ENCODE assay signal across 24 mouse cellular contexts in the genomic region with DNA sequence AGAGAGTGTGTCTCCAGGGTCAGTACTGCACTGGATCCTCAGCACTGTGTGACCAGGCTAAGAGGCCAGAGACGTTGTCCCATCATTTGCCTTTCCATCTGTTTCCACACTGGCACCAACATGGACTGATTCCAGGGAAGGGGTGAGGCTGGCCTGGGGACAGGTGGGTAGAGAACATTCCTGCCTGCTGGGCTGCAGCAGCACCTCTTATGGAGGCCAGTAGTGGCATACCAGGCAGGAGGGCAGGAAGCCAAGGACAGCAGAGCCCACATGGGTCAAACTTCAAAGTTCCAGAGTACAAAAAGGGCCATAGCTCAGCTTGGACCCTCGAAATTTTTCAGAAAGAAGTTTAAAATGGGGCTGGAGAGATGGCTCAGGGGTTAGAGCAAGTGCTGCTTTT.
DNase-seq lines count a peak whose midpoint lies in the region; ATAC-seq and TF ChIP-seq lines count a peak whose summit lies in the region.
"Had no signal": no experiment of that assay in that cellular context is flagged by ENCODE, and none has a peak within 500 bp of the region (broad histone marks: within the 10 kb centered on the region; RNA-seq: fewer than 3 reads in every experiment).

No protein-coding gene starts in this region.

- H3K4me3 ChIP-seq in intestine, embryonic 16.5 days (ENCODE audit: low read length), result no peak overlapping the region
- H3K4me3 ChIP-seq in intestine, postnatal 0 days (ENCODE audit: low read depth, low read length), result no peak overlapping the region
- no peak overlapping the region for H3K4me3 ChIP-seq in midbrain, embryonic 10.5 days
- no peak overlapping the region for H3K4me3 ChIP-seq in midbrain, postnatal 0 days (ENCODE audit: low read depth, low read length)
- no peak overlapping the region for H3K4me3 ChIP-seq in lung, postnatal 0 days (ENCODE audit: low read depth, low read length)
- H3K4me3 ChIP-seq: embryonic facial prominence, embryonic 12.5 days; heart, embryonic 13.5 days; liver, embryonic 12.5 days; megakaryocyte, embryonic 14.5 days; neural tube, embryonic 12.5 days had no signal

- peak overlapping the region; percentile 7; the same call in 1 of the 2 replicates for H3K27ac ChIP-seq in intestine, embryonic 16.5 days (ENCODE audit: low read length)
- H3K27ac ChIP-seq in intestine, postnatal 0 days (ENCODE audit: low read depth, low read length), result no peak overlapping the region
- H3K27ac ChIP-seq in midbrain, embryonic 10.5 days (replicated peaks), result 0 out of 2 replicates have a peak overlapping the region, but pooled peaks have one; percentile 13
- no peak overlapping the region for H3K27ac ChIP-seq in midbrain, postnatal 0 days (ENCODE audit: low read depth, low read length)
- no peak overlapping the region for H3K27ac ChIP-seq in lung, postnatal 0 days (ENCODE audit: low read length)
- H3K27ac ChIP-seq: embryonic facial prominence, embryonic 12.5 days; heart, embryonic 13.5 days; hindbrain, embryonic 14.5 days; liver, embryonic 12.5 days; neural tube, embryonic 12.5 days had no signal

- H3K4me2 ChIP-seq in intestine, embryonic 16.5 days (ENCODE audit: low read depth, low read length), result no peak overlapping the region
- H3K4me2 ChIP-seq in intestine, postnatal 0 days (replicated peaks; ENCODE audit: low read depth), result no peak overlapping the region
- no peak overlapping the region for H3K4me2 ChIP-seq in midbrain, postnatal 0 days (ENCODE audit: low read depth, low read length, poor library complexity, severe bottlenecking)
- no peak overlapping the region for H3K4me2 ChIP-seq in lung, postnatal 0 days (replicated peaks; ENCODE audit: low read depth, low read length)
- H3K4me2 ChIP-seq: embryonic facial prominence, embryonic 12.5 days; heart, embryonic 13.5 days; hindbrain, embryonic 14.5 days; liver, embryonic 12.5 days; neural tube, embryonic 12.5 days had no signal

- DNase-seq in midbrain, embryonic 10.5 days (ENCODE audit: low spot score), result no peak
- no peak for DNase-seq in midbrain, postnatal 0 days (ENCODE audit: low spot score)
- peak; percentile 29 for DNase-seq in lung, postnatal 0 days (ENCODE audit: low spot score)
- no peak for DNase-seq in embryo, embryonic 9.5 days (ENCODE audit: extremely low spot score)
- DNase-seq in right cerebral cortex, postnatal 14 days, result no peak
- DNase-seq: adrenal gland, postnatal 36 days; cerebellum, adult 11 months; cerebellum, adult 9-11 months; forebrain, postnatal 0 days; gastrocnemius, postnatal 25 days; heart, adult 18-20 months; heart, postnatal 36 days; midbrain, embryonic 14.5 days; retina, postnatal 1 day had no signal

- no peaks in the 10 kb centered on the region for H3K27me3 ChIP-seq in intestine, embryonic 16.5 days (replicated peaks; ENCODE audit: control insufficient read depth, insufficient read depth, low read length)
- no peaks in the 10 kb centered on the region for H3K27me3 ChIP-seq in intestine, postnatal 0 days (replicated peaks; ENCODE audit: control insufficient read depth, insufficient read depth, low read length)
- H3K27me3 ChIP-seq in midbrain, embryonic 10.5 days (ENCODE audit: low read depth, poor library complexity, severe bottlenecking), result no peaks in the 10 kb centered on the region
- no peaks in the 10 kb centered on the region for H3K27me3 ChIP-seq in midbrain, postnatal 0 days (ENCODE audit: insufficient read depth, low read length)
- no peaks in the 10 kb centered on the region for H3K27me3 ChIP-seq in lung, postnatal 0 days (replicated peaks; ENCODE audit: insufficient read depth, low read length)
- H3K27me3 ChIP-seq: embryonic facial prominence, embryonic 12.5 days; heart, embryonic 13.5 days; neural tube, embryonic 12.5 days had no signal

- TF ChIP-seq EP300 in lung, postnatal 0 days (IDR thresholded peaks at IDR 0.05), result no peak

- no peak for ATAC-seq in intestine, embryonic 16.5 days
- ATAC-seq in intestine, postnatal 0 days, result no peak
- ATAC-seq in midbrain, postnatal 0 days (ENCODE audit: low FRiP score), result no peak
- ATAC-seq in lung, postnatal 0 days, result peak; percentile 43
- ATAC-seq: CD4-positive, CD25-positive, alpha-beta regulatory T cell, adult 4 months; forebrain, postnatal 0 days; inflammation-experienced regulatory T-cells, adult 6 months; liver, embryonic 12.5 days had no signal

- TF ChIP-seq CTCF in intestine, postnatal 0 days (IDR thresholded peaks at IDR 0.05; ENCODE audit: low read depth), result no peak
- TF ChIP-seq CTCF in midbrain, postnatal 0 days (IDR thresholded peaks at IDR 0.05), result no peak
- TF ChIP-seq CTCF in lung, postnatal 0 days (IDR thresholded peaks at IDR 0.05), result no peak

- peaks cover 6% of the 10 kb centered on the region; the same call in 1 of the 2 replicates for H3K4me1 ChIP-seq in intestine, embryonic 16.5 days (ENCODE audit: control insufficient read depth, insufficient read depth, low read length)
- H3K4me1 ChIP-seq in intestine, postnatal 0 days (replicated peaks; ENCODE audit: control insufficient read depth, insufficient read depth, low read length), result no peaks in the 10 kb centered on the region
- peaks cover 14% of the 10 kb centered on the region for H3K4me1 ChIP-seq in midbrain, embryonic 10.5 days
- no peaks in the 10 kb centered on the region for H3K4me1 ChIP-seq in midbrain, postnatal 0 days (ENCODE audit: insufficient read depth, low read length)
- 0 out of 2 replicates have a peak, but pooled peaks cover 3% of the 10 kb centered on the region for H3K4me1 ChIP-seq in lung, postnatal 0 days (ENCODE audit: insufficient read depth, low read depth, low read length)
- H3K4me1 ChIP-seq: heart, embryonic 13.5 days had no signal

- 69% methylated on average over 2 of the region's 2 CpGs for WGBS in intestine, embryonic 16.5 days
- WGBS in intestine, postnatal 0 days, result 55% methylated on average over 2 of the region's 2 CpGs
- WGBS in midbrain, embryonic 10.5 days, result 72% methylated on average over 2 of the region's 2 CpGs
- 71% methylated on average over 2 of the region's 2 CpGs for WGBS in midbrain, postnatal 0 days
- 24% methylated on average over 2 of the region's 2 CpGs for WGBS in lung, postnatal 0 days

- H3K9me3 ChIP-seq in intestine, embryonic 16.5 days (ENCODE audit: control insufficient read depth, low read length), result no peaks in the 10 kb centered on the region
- H3K9me3 ChIP-seq in intestine, postnatal 0 days (ENCODE audit: control insufficient read depth), result no peaks in the 10 kb centered on the region
- no peaks in the 10 kb centered on the region for H3K9me3 ChIP-seq in midbrain, embryonic 10.5 days (replicated peaks)
- H3K9me3 ChIP-seq in midbrain, postnatal 0 days (ENCODE audit: low read length), result no peaks in the 10 kb centered on the region
- H3K9me3 ChIP-seq in lung, postnatal 0 days (ENCODE audit: low read length), result no peaks in the 10 kb centered on the region
- H3K9me3 ChIP-seq: embryonic facial prominence, embryonic 12.5 days; heart, embryonic 13.5 days; liver, embryonic 12.5 days; megakaryocyte, embryonic 14.5 days; neural tube, embryonic 12.5 days had no signal

- no peaks in the 10 kb centered on the region for H3K36me3 ChIP-seq in intestine, embryonic 16.5 days (ENCODE audit: control insufficient read depth, insufficient read depth, low read length)
- H3K36me3 ChIP-seq in intestine, postnatal 0 days (ENCODE audit: control insufficient read depth, insufficient read depth), result no peaks in the 10 kb centered on the region
- H3K36me3 ChIP-seq in midbrain, embryonic 10.5 days, result no peaks in the 10 kb centered on the region
- H3K36me3 ChIP-seq in midbrain, postnatal 0 days (ENCODE audit: insufficient read depth, low read length), result no peaks in the 10 kb centered on the region
- no peaks in the 10 kb centered on the region for H3K36me3 ChIP-seq in lung, postnatal 0 days (ENCODE audit: insufficient read depth, low read length)
- H3K36me3 ChIP-seq: embryonic facial prominence, embryonic 12.5 days; heart, embryonic 13.5 days; liver, embryonic 12.5 days; neural tube, embryonic 12.5 days had no signal

- no peak overlapping the region for H3K9ac ChIP-seq in intestine, embryonic 16.5 days (ENCODE audit: low read depth, low read length)
- H3K9ac ChIP-seq in intestine, postnatal 0 days (ENCODE audit: low read depth, low read length), result no peak overlapping the region
- no peak overlapping the region for H3K9ac ChIP-seq in midbrain, postnatal 0 days (replicated peaks; ENCODE audit: low read length, poor library complexity, severe bottlenecking)
- no peak overlapping the region for H3K9ac ChIP-seq in lung, postnatal 0 days (replicated peaks; ENCODE audit: low read depth)
- H3K9ac ChIP-seq: embryonic facial prominence, embryonic 12.5 days; forebrain, postnatal 0 days; heart, embryonic 13.5 days; hindbrain, embryonic 14.5 days; liver, embryonic 12.5 days; neural tube, embryonic 12.5 days had no signal

Comparison
In these comparisons a context has a peak if more than half of its experiments do, and no peak if none do; other contexts are left out.
1. H3K27ac ChIP-seq: peak in intestine, embryonic 16.5 days (single experiment) and midbrain, embryonic 10.5 days (single experiment); none in intestine, postnatal 0 days (single experiment), midbrain, postnatal 0 days (single experiment) and lung, postnatal 0 days (single experiment).